Mouse (Mus musculus) hindbrain, postnatal 0 days (tissue): ENCODE measurements around the gene Fbxo31. TPM values are rescaled to one million over a fixed set of nuclear protein-coding genes. Genes with fewer than 3 reads are reported as not detected.
A peak's percentile ranks its signal among the peaks of the same experiment; 100 is the strongest.

Source experiments
- ATAC-seq: fragments of 200-750 bp; cut with Nextera tagmentation; 2 replicates; pipeline ENCODE4 v1.8.0; 2017; ENCODE audit warnings: mild to moderate bottlenecking, moderate TSS enrichment, moderate library complexity
- DNase-seq: peaks from one replicate; pipeline ENCODE4 v3.0.0-alpha.2; 2015; ENCODE audit warnings: low spot score
- H3K27ac ChIP-seq: fragments of 300-500 bp; sonication (generic); 2 replicates; pipeline ENCODE4 v1.5.1; 2014; ENCODE audit warnings: mild to moderate bottlenecking
- H3K27me3 ChIP-seq: fragments of 300-500 bp; sonication (generic); 2 replicates; pipeline ENCODE4 v1.6.1; 2014; ENCODE audit warnings: low read length, mixed read lengths; ENCODE audit not compliant: insufficient read depth
- H3K36me3 ChIP-seq: fragments of 300-500 bp; sonication (generic); 2 replicates; pipeline ENCODE4 v1.6.1; 2014; ENCODE audit warnings: low read length, mixed read lengths; ENCODE audit not compliant: insufficient read depth
- H3K4me1 ChIP-seq: fragments of 300-500 bp; sonication (generic); 2 replicates; pipeline ENCODE4 v1.6.1; 2014; ENCODE audit warnings: antibody characterized with exemption, low read length, mixed read lengths; ENCODE audit not compliant: insufficient read depth
- H3K4me2 ChIP-seq: fragments of 300-500 bp; sonication (generic); 2 replicates; pipeline ENCODE4 v1.6.1; 2014; ENCODE audit warnings: low read depth, mild to moderate bottlenecking, low read length, moderate library complexity, mixed read lengths
- H3K4me3 ChIP-seq: fragments of 300-500 bp; sonication (generic); 2 replicates; pipeline ENCODE4 v1.5.1; 2014; ENCODE audit warnings: low read length
- H3K9ac ChIP-seq: fragments of 300-500 bp; sonication (generic); replicated peaks from 2 replicates; pipeline ENCODE4 v1.6.1; 2014; ENCODE audit warnings: mild to moderate bottlenecking, low read length, moderate library complexity, mixed read lengths
- H3K9me3 ChIP-seq: fragments of 300-500 bp; sonication (generic); 2 replicates; pipeline ENCODE4 v1.6.1; 2016; ENCODE audit warnings: low read length, mixed read lengths
- CTCF ChIP-seq: IDR thresholded peaks from 2 replicates; pipeline ENCODE4 v1.5.1; 2016; ENCODE audit warnings: antibody characterized with exemption, control low read depth, low read depth
- WGBS: fragments of 180-500 bp; shearing (Covaris S2); extraction: QIAGEN DNeasy Blood & Tissue Kit; methylation state at CpG from one replicate; pipeline ENCODE4 v1.1.7; 2014; 5-methylcytosine and 5-hydroxymethylcytosine counted together
- polyA plus RNA-seq: library from polyadenylated mRNA; unstranded; fragments of >200 nt; fragmentation: Nextera tagmentation; extraction: Ambion mirVana; gene quantifications from 2 replicates; pipeline ENCODE4 v1.2.1, GENCODE M21; 2015
- total RNA-seq: library from RNA; depleted of rRNA; stranded (reverse); fragments of >200 nt; gene quantifications from 2 replicates; pipeline ENCODE4 v1.2.3, GENCODE M21; 2014; rRNA removed

The Fbxo31 gene
- total RNA-seq = 70.4 and 77.4 TPM in 2 replicates
- 33.2 and 34.9 TPM in 2 replicates for polyA plus RNA-seq

- Histone ChIP-seq H3K9ac (peak within 1 kb of the TSS; percentile 85), H3K4me2 (peak within 1 kb of the TSS; percentile 66), H3K27me3 (no peaks in the 10 kb centered on the region), H3K36me3 (no peaks in the 10 kb centered on the region), H3K9me3 (no peaks in the 10 kb centered on the region), H3K27ac (peak within 1 kb of the TSS; percentile 82), H3K4me1 (peaks cover 12% of the 10 kb centered on the region), H3K4me3 (peak within 1 kb of the TSS; percentile 83)
- no peak for TF ChIP-seq CTCF
- ATAC-seq (peak; percentile 95), DNase-seq (peak; percentile 97)
- under 1% methylated on average over 63 of the region's 63 CpGs for WGBS
Observed at GRCm38 (mm10) chr8:121578676-121579451, at the start of gene Fbxo31. TSS of gene Fbxo31 (minus strand) at chr8:121578806.

GRCm38 (mm10) chr8:121623043-121623442 lies 44.4 kb upstream of the Fbxo31 start:
- Histone ChIP-seq H3K9ac (no peak overlapping the region), H3K4me2 (no peak overlapping the region), H3K9me3 (no peaks in the 10 kb centered on the region), H3K4me1 (peaks cover 27% of the 10 kb centered on the region), H3K36me3 (no peaks in the 10 kb centered on the region), H3K27me3 (no peaks in the 10 kb centered on the region), H3K4me3 (no peak overlapping the region), H3K27ac (no peak overlapping the region)
- DNase-seq (no peak), ATAC-seq (no peak)
- 50% methylated on average over 8 of the region's 8 CpGs for WGBS
- TF ChIP-seq CTCF = no peak

GRCm38 (mm10) chr8:121621879-121622278 lies 43.3 kb upstream of the Fbxo31 start:
- Histone ChIP-seq H3K27me3 (no peaks in the 10 kb centered on the region), H3K4me1 (peaks cover 27% of the 10 kb centered on the region), H3K9ac (no peak overlapping the region), H3K36me3 (no peaks in the 10 kb centered on the region; the same call in 1 of the 2 replicates), H3K27ac (no peak overlapping the region), H3K9me3 (no peaks in the 10 kb centered on the region), H3K4me2 (no peak overlapping the region), H3K4me3 (no peak overlapping the region)
- DNase-seq (peak; percentile 25), ATAC-seq (no peak)
- WGBS = 43% methylated on average over 1 of the region's 1 CpGs
- peak; percentile 37 for TF ChIP-seq CTCF

DNA sequence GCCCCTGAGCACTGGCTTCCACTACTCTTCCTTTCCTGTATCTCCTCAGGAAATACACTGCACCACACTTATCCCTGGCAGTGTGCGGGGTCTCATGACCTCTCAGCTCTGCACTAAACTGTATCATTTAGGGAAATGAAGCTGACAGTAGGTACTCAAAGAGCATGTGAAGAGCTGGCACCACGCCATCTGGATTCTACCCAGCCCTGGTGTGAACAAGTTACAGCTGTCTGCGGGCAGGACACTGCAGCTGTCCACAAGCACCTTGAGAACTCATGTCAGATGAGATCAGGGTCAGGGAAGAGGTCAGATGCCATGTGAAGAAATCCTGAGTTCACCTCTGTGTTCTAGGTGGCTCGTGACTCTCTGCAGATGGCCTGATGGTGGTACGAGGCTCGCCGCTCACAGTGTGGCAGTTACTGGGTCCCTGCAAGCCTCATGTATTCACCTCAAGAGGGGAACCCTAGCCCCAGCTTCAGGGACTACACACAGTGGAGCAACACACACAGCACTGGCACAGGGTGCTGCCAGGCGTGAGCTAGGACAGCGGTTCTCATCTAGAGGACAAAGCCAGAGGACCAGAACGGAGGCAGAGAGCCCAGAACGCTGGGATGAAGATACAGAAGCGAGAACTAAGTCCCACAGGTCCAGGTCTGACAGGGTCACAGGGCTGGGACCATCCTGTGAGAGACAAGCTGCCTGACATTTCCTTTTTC lies 42.4 kb upstream of the Fbxo31 start:
- Histone ChIP-seq H3K4me1 (peaks cover 24% of the 10 kb centered on the region), H3K9me3 (no peaks in the 10 kb centered on the region), H3K27me3 (no peaks in the 10 kb centered on the region), H3K9ac (no peak overlapping the region), H3K36me3 (no peaks in the 10 kb centered on the region; the same call in 1 of the 2 replicates), H3K4me2 (no peak overlapping the region), H3K4me3 (no peak overlapping the region), H3K27ac (no peak overlapping the region)
- WGBS = 77% methylated on average over 12 of the region's 12 CpGs
- ATAC-seq (no peak), DNase-seq (peak; percentile 38)
- TF ChIP-seq CTCF = no peak

GRCm38 (mm10) chr8:121619401-121619995 lies 40.9 kb upstream of the Fbxo31 start:
- ATAC-seq (peak; percentile 77), DNase-seq (peak; percentile 53)
- Histone ChIP-seq H3K9ac (no peak overlapping the region), H3K4me3 (no peak overlapping the region), H3K27me3 (no peaks in the 10 kb centered on the region), H3K36me3 (no peaks in the 10 kb centered on the region; the same call in 1 of the 2 replicates), H3K27ac (peak overlapping the region; percentile 42; the same call in 1 of the 2 replicates), H3K4me2 (no peak overlapping the region), H3K4me1 (peaks cover 20% of the 10 kb centered on the region), H3K9me3 (no peaks in the 10 kb centered on the region)
- 40% methylated on average over 7 of the region's 7 CpGs for WGBS
- TF ChIP-seq CTCF = no peak

- H3K27ac ChIP-seq = no peak overlapping the region
Observed at GRCm38 (mm10) chr8:121613419-121613818, 34.8 kb upstream of the Fbxo31 start.

More at GRCm38 (mm10) chr8:121613419-121613818, 34.8 kb upstream of the Fbxo31 start:
- no peak for ATAC-seq
- Histone ChIP-seq H3K9ac (no peak overlapping the region), H3K4me2 (no peak overlapping the region), H3K9me3 (no peaks in the 10 kb centered on the region), H3K36me3 (peaks cover 9% of the 10 kb centered on the region; the same call in 1 of the 2 replicates), H3K27me3 (no peaks in the 10 kb centered on the region), H3K4me1 (no peaks in the 10 kb centered on the region), H3K4me3 (no peak overlapping the region)
- TF ChIP-seq CTCF = no peak
- no peak for DNase-seq
